Mouse (Mus musculus): Measurements from ENCODE around the gene Sparc.

Gene Sparc

GRCm38 (mm10) chr11:55367783-55368182, 55.2 kb downstream of the Sparc start:
- DNase-seq (ENCODE audit: low read depth, low spot score), result no peak

GRCm38 (mm10) chr11:55365840-55366239, 57.1 kb downstream of the Sparc start:
- DNase-seq (ENCODE audit: low read depth, low spot score), result no peak

GRCm38 (mm10) chr11:55365242-55365641, 57.7 kb downstream of the Sparc start:
- DNase-seq (ENCODE audit: low read depth, low spot score), result no peak

- DNase-seq (ENCODE audit: low read depth, low spot score), result no peak
These were observed 58.3 kb downstream of the Sparc start for GRCm38 (mm10) chr11:55364662-55365061.

GRCm38 (mm10) chr11:55358094-55358783, 64.7 kb downstream of the Sparc start:
- no peak for DNase-seq (ENCODE audit: low read depth, low spot score)

- peak; percentile 31 for DNase-seq (ENCODE audit: low read depth, low spot score)
These were observed 66.1 kb downstream of the Sparc start for GRCm38 (mm10) chr11:55356846-55357245.

All from 3T3-L1 (cell line).